Mouse (Mus musculus) embryo, embryonic 9.5 days (tissue): ENCODE measurements around the gene Gnl3l.

Experiments used
- DNase-seq: peaks from one replicate; pipeline ENCODE4 v3.0.0-alpha.2; 2017; ENCODE audit errors: extremely low spot score

The Gnl3l gene

GRCm38 (mm10) chrX:150956522-150957300, 60.4 kb downstream of the Gnl3l start:
- DNase-seq: peak; percentile 81

GRCm38 (mm10) chrX:150956016-150956415, 61.1 kb downstream of the Gnl3l start:
- DNase-seq: no peak

DNA sequence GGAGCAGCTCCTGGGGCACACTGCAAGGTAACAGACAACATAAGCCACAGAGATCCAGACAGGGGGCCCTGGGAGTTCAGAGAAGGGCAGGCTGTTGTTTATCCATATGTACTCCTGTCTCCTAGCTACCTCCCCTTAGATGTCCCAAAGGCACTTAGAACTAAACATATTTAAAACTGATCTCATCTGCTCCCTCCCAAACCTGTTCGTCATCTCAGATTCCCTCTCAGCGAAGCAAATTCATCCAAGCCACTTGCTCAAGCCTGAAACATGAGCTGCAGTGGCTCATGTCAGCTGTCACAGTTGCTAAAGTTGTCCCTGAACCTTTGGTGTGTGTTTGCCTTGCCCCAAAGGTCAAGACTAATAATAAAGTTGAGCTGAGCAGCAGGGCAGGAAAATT, 61.7 kb downstream of the Gnl3l start:
- DNase-seq: no peak

DNA sequence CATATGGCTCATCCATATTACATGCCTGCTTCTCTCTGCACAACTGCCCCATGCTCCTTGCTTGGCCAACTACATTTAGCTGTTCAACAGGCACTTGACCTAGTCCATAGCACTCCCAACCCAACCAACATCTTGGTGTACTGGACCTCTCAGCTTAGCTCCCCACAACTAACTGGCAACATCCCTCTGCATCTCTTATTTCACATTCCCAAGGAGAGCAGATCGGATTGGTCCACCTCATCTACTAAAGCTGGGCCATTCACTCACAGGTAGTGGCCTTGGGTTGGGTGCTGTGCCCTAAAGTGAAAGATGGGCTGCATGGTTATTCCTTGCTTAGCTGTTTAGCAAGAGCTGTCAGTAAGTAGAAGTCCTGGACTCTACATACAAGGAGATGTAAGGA, 62.4 kb downstream of the Gnl3l start:
- no peak for DNase-seq
